9 mouse cellular contexts compared by ENCODE assay signal in genomic region chr9:57696380-57697285, GRCm38 (mm10). TPM values are rescaled to one million over a fixed set of nuclear protein-coding genes. Genes with fewer than 3 reads are reported as not detected.
DNase-seq lines count a peak whose midpoint lies in the region; ATAC-seq and TF ChIP-seq lines count a peak whose summit lies in the region.
"Had no signal": no experiment of that assay in that cellular context is flagged by ENCODE, and none has a peak within 500 bp of the region (broad histone marks: within the 10 kb centered on the region; RNA-seq: fewer than 3 reads in every experiment).

No protein-coding gene starts in this region.

- no peak for TF ChIP-seq CTCF in testis, adult 2 months (IDR thresholded peaks at IDR 0.05; ENCODE audit: control insufficient read depth, insufficient read depth, insufficient replicate concordance, low read depth, low read length)
- no peak for TF ChIP-seq CTCF in midbrain, postnatal 0 days (IDR thresholded peaks at IDR 0.05)

- no peaks in the 10 kb centered on the region for H3K36me3 ChIP-seq in testis, adult 2 months (ENCODE audit: control insufficient read depth, insufficient read depth, low read length)
- H3K36me3 ChIP-seq in heart, embryonic 13.5 days: no peaks in the 10 kb centered on the region
- H3K36me3 ChIP-seq in kidney, embryonic 16.5 days (ENCODE audit: insufficient read depth, low read length): no peaks in the 10 kb centered on the region
- no peaks in the 10 kb centered on the region for H3K36me3 ChIP-seq in limb, embryonic 15.5 days
- H3K36me3 ChIP-seq in midbrain, postnatal 0 days (ENCODE audit: insufficient read depth, low read length): no peaks in the 10 kb centered on the region
- H3K36me3 ChIP-seq: G1E had no signal

- H3K4me1 ChIP-seq in testis, adult 2 months (ENCODE audit: control insufficient read depth, insufficient read depth, low read length): peaks cover 11% of the 10 kb centered on the region
- peaks cover 15% of the 10 kb centered on the region for H3K4me1 ChIP-seq in heart, embryonic 13.5 days
- peaks cover 11% of the 10 kb centered on the region for H3K4me1 ChIP-seq in kidney, embryonic 16.5 days (ENCODE audit: insufficient read depth, low read length)
- H3K4me1 ChIP-seq in limb, embryonic 15.5 days: peaks cover 13% of the 10 kb centered on the region
- 0 out of 2 replicates have a peak, but pooled peaks cover 6% of the 10 kb centered on the region for H3K4me1 ChIP-seq in midbrain, postnatal 0 days (ENCODE audit: insufficient read depth, low read length)

- peak overlapping the region; percentile 71 for H3K9ac ChIP-seq in heart, embryonic 13.5 days
- H3K9ac ChIP-seq in kidney, embryonic 16.5 days (replicated peaks; ENCODE audit: low read length): peak overlapping the region; percentile 57
- no peak overlapping the region for H3K9ac ChIP-seq in limb, embryonic 15.5 days
- peak overlapping the region; percentile 76 for H3K9ac ChIP-seq in midbrain, postnatal 0 days (replicated peaks; ENCODE audit: low read length, poor library complexity, severe bottlenecking)

- no peak overlapping the region for H3K27ac ChIP-seq in testis, adult 2 months (ENCODE audit: control insufficient read depth, insufficient read depth, low read depth, low read length)
- H3K27ac ChIP-seq in heart, embryonic 13.5 days (replicated peaks): no peak overlapping the region
- no peak overlapping the region for H3K27ac ChIP-seq in kidney, embryonic 16.5 days (ENCODE audit: low read length)
- H3K27ac ChIP-seq in limb, embryonic 15.5 days: no peak overlapping the region
- H3K27ac ChIP-seq in midbrain, postnatal 0 days (ENCODE audit: low read depth, low read length): peak overlapping the region; percentile 18; the same call in 1 of the 2 replicates

- no peaks in the 10 kb centered on the region for H3K9me3 ChIP-seq in heart, embryonic 13.5 days
- H3K9me3 ChIP-seq in kidney, embryonic 16.5 days (ENCODE audit: low read length): no peaks in the 10 kb centered on the region
- no peaks in the 10 kb centered on the region for H3K9me3 ChIP-seq in limb, embryonic 15.5 days
- no peaks in the 10 kb centered on the region for H3K9me3 ChIP-seq in midbrain, postnatal 0 days (ENCODE audit: low read length)
- H3K9me3 ChIP-seq: G1E had no signal

- no peak for DNase-seq in testis, postnatal 14 days (ENCODE audit: low spot score)
- DNase-seq in midbrain, postnatal 0 days (ENCODE audit: low spot score): peak; percentile 58
- peak; percentile 57 for DNase-seq in thymus, postnatal 4 days

- 0 out of 2 replicates have a peak, but pooled peaks cover 2% of the 10 kb centered on the region for H3K27me3 ChIP-seq in testis, adult 2 months (ENCODE audit: control insufficient read depth, insufficient read depth, low read length)
- H3K27me3 ChIP-seq in heart, embryonic 13.5 days (replicated peaks): peaks cover 53% of the 10 kb centered on the region
- peaks cover 24% of the 10 kb centered on the region for H3K27me3 ChIP-seq in kidney, embryonic 16.5 days (ENCODE audit: insufficient read depth, low read length)
- H3K27me3 ChIP-seq in limb, embryonic 15.5 days: peaks cover 46% of the 10 kb centered on the region
- H3K27me3 ChIP-seq in midbrain, postnatal 0 days (ENCODE audit: insufficient read depth, low read length): peaks cover 5% of the 10 kb centered on the region; the same call in 1 of the 2 replicates

- no peak for TF ChIP-seq POLR2A in testis, adult 2 months (IDR thresholded peaks at IDR 0.05; ENCODE audit: control insufficient read depth, low read depth, low read length)

- peak overlapping the region; percentile 65 for H3K4me3 ChIP-seq in testis, adult 2 months (ENCODE audit: control insufficient read depth, low read depth, low read length)
- H3K4me3 ChIP-seq in heart, embryonic 13.5 days: peak overlapping the region; percentile 55
- H3K4me3 ChIP-seq in kidney, embryonic 16.5 days (ENCODE audit: low read length): peak overlapping the region; percentile 52
- peak overlapping the region; percentile 32 for H3K4me3 ChIP-seq in limb, embryonic 15.5 days
- peak overlapping the region; percentile 50 for H3K4me3 ChIP-seq in midbrain, postnatal 0 days (ENCODE audit: low read depth, low read length)

- WGBS in heart, embryonic 13.5 days: 1% methylated on average over 42 of the region's 42 CpGs
- WGBS in kidney, embryonic 16.5 days: 2% methylated on average over 42 of the region's 42 CpGs
- under 1% methylated on average over 42 of the region's 42 CpGs for WGBS in limb, embryonic 15.5 days
- 2% methylated on average over 41 of the region's 42 CpGs for WGBS in midbrain, postnatal 0 days

- ATAC-seq in erythroid progenitor cell, adult 5-6 weeks (replicated peaks; ENCODE audit: low FRiP score, poor library complexity, severe bottlenecking): 0 out of 2 replicates have a peak, but pooled peaks have one; percentile 28
- ATAC-seq in heart, embryonic 13.5 days (ENCODE audit: extremely low read depth, insufficient number of reproducible peaks, low FRiP score, low TSS enrichment): peak; percentile 31; the same call in 1 of the 2 replicates
- ATAC-seq in kidney, embryonic 16.5 days (ENCODE audit: low FRiP score, low TSS enrichment): 0 out of 2 replicates have a peak, but pooled peaks have one; percentile 51
- ATAC-seq in limb, embryonic 15.5 days (ENCODE audit: insufficient number of reproducible peaks, low FRiP score, low TSS enrichment, low read depth): no peak
- peak; percentile 74 for ATAC-seq in midbrain, postnatal 0 days (ENCODE audit: low FRiP score)

- peak overlapping the region; percentile 90 for H3K4me2 ChIP-seq in heart, embryonic 13.5 days
- H3K4me2 ChIP-seq in kidney, embryonic 16.5 days (replicated peaks; ENCODE audit: low read depth, low read length): peak overlapping the region; percentile 88
- peak overlapping the region; percentile 73 for H3K4me2 ChIP-seq in limb, embryonic 15.5 days
- peak overlapping the region; percentile 97 for H3K4me2 ChIP-seq in midbrain, postnatal 0 days (ENCODE audit: low read depth, low read length, poor library complexity, severe bottlenecking)

RNA-seq across cellular contexts. Expression of gene Cyp1a1, which starts 8.9 kb away (rescaled TPM):
- 0.09 and 0.11 TPM in 2 replicates for polyA plus RNA-seq in testis, adult 2 months (2012; rRNA removed)
- not detected in 2 replicates for total RNA-seq in erythroid progenitor cell, adult 5-6 weeks (2015; ENCODE audit: low replicate concordance)
- total RNA-seq in erythroid progenitor cell, adult 5-6 weeks (2017; ENCODE audit: low replicate concordance): not detected in 2 replicates
- not detected in 2 replicates for polyA plus RNA-seq in heart, embryonic 13.5 days (2015; fragmentation: Nextera tagmentation; extraction: Ambion mirVana)
- 0.23 and 0.25 TPM in 2 replicates for polyA plus RNA-seq in kidney, embryonic 16.5 days (2015; fragmentation: Nextera tagmentation; extraction: Ambion mirVana)
- 0.08 TPM in 1 of 2 replicates, not detected in the other for polyA plus RNA-seq in limb, embryonic 15.5 days (2015; fragmentation: Nextera tagmentation; extraction: Ambion mirVana)
- total RNA-seq in midbrain, postnatal 0 days (2014; rRNA removed): 0.28 TPM in 1 of 2 replicates, not detected in the other
- 0.09 TPM in 2 replicates for polyA plus RNA-seq in midbrain, postnatal 0 days (2015; fragmentation: Nextera tagmentation; extraction: Ambion mirVana)
- total RNA-seq: G1E had no signal
- polyA plus RNA-seq: G1E had no signal

RNA-seq across cellular contexts. Expression of gene Edc3, which starts 11.7 kb away (rescaled TPM):
- polyA plus RNA-seq in testis, adult 2 months (2012; rRNA removed): 8.0 and 8.1 TPM in 2 replicates
- 5.8 and 7.5 TPM in 2 replicates for total RNA-seq in erythroid progenitor cell, adult 5-6 weeks (2015; ENCODE audit: low replicate concordance)
- total RNA-seq in erythroid progenitor cell, adult 5-6 weeks (2017; ENCODE audit: low replicate concordance): 2.8 and 8.6 TPM in 2 replicates
- 16.2 and 17.5 TPM in 2 replicates for polyA plus RNA-seq in heart, embryonic 13.5 days (2015; fragmentation: Nextera tagmentation; extraction: Ambion mirVana)
- 39.2 and 41.2 TPM in 2 replicates for polyA plus RNA-seq in kidney, embryonic 16.5 days (2015; fragmentation: Nextera tagmentation; extraction: Ambion mirVana)
- polyA plus RNA-seq in limb, embryonic 15.5 days (2015; fragmentation: Nextera tagmentation; extraction: Ambion mirVana): 32.9 and 33.9 TPM in 2 replicates
- total RNA-seq in midbrain, postnatal 0 days (2014; rRNA removed): 10.6 and 11.9 TPM in 2 replicates
- 27.3 and 27.8 TPM in 2 replicates for polyA plus RNA-seq in midbrain, postnatal 0 days (2015; fragmentation: Nextera tagmentation; extraction: Ambion mirVana)

RNA-seq across cellular contexts. Expression of gene Cyp1a2, which starts 13.1 kb away (rescaled TPM):
- polyA plus RNA-seq in testis, adult 2 months (2012; rRNA removed): 0.16 and 0.38 TPM in 2 replicates
- total RNA-seq in erythroid progenitor cell, adult 5-6 weeks (2015; ENCODE audit: low replicate concordance): not detected in 2 replicates
- total RNA-seq in erythroid progenitor cell, adult 5-6 weeks (2017; ENCODE audit: low replicate concordance): not detected in 2 replicates
- polyA plus RNA-seq in heart, embryonic 13.5 days (2015; fragmentation: Nextera tagmentation; extraction: Ambion mirVana): not detected in 2 replicates
- not detected in 2 replicates for polyA plus RNA-seq in kidney, embryonic 16.5 days (2015; fragmentation: Nextera tagmentation; extraction: Ambion mirVana)
- polyA plus RNA-seq in limb, embryonic 15.5 days (2015; fragmentation: Nextera tagmentation; extraction: Ambion mirVana): not detected in 2 replicates
- total RNA-seq in midbrain, postnatal 0 days (2014; rRNA removed): not detected in 2 replicates
- not detected in 2 replicates for polyA plus RNA-seq in midbrain, postnatal 0 days (2015; fragmentation: Nextera tagmentation; extraction: Ambion mirVana)
- total RNA-seq: G1E had no signal
- polyA plus RNA-seq: G1E had no signal

RNA-seq across cellular contexts. Expression of gene Csk, which starts 43.2 kb away (rescaled TPM):
- 13.4 and 13.9 TPM in 2 replicates for polyA plus RNA-seq in testis, adult 2 months (2012; rRNA removed)
- 34.6 and 46.1 TPM in 2 replicates for total RNA-seq in erythroid progenitor cell, adult 5-6 weeks (2015; ENCODE audit: low replicate concordance)
- total RNA-seq in erythroid progenitor cell, adult 5-6 weeks (2017; ENCODE audit: low replicate concordance): 46.2 and 46.5 TPM in 2 replicates
- 16.3 and 17.2 TPM in 2 replicates for polyA plus RNA-seq in heart, embryonic 13.5 days (2015; fragmentation: Nextera tagmentation; extraction: Ambion mirVana)
- 27.2 and 31.6 TPM in 2 replicates for polyA plus RNA-seq in kidney, embryonic 16.5 days (2015; fragmentation: Nextera tagmentation; extraction: Ambion mirVana)
- polyA plus RNA-seq in limb, embryonic 15.5 days (2015; fragmentation: Nextera tagmentation; extraction: Ambion mirVana): 24.2 and 29.0 TPM in 2 replicates
- total RNA-seq in midbrain, postnatal 0 days (2014; rRNA removed): 133 and 152 TPM in 2 replicates
- 42.4 and 45.5 TPM in 2 replicates for polyA plus RNA-seq in midbrain, postnatal 0 days (2015; fragmentation: Nextera tagmentation; extraction: Ambion mirVana)
